Mouse (Mus musculus) lung, postnatal 0 days (tissue): Measurements from ENCODE around the gene Tmc7. TPM values are rescaled to one million over a fixed set of nuclear protein-coding genes. Genes with fewer than 3 reads are reported as not detected.

Experiments
- ATAC-seq: fragments of 200-750 bp; cut with Nextera tagmentation; 2 replicates; pipeline ENCODE4 v1.8.0; 2017; ENCODE audit warnings: moderate library complexity
- DNase-seq: peaks from one replicate; pipeline ENCODE4 v3.0.0-alpha.2; 2016; ENCODE audit warnings: low spot score
- H3K27ac ChIP-seq: fragments of 300-500 bp; sonication (generic); 2 replicates; pipeline ENCODE4 v1.5.1; 2014; ENCODE audit warnings: antibody characterized with exemption, mild to moderate bottlenecking, low read length, mixed read lengths
- H3K27me3 ChIP-seq: fragments of 300-500 bp; sonication (generic); replicated peaks from 2 replicates; pipeline ENCODE4 v1.6.1; 2014; ENCODE audit warnings: low read length, mixed read lengths; ENCODE audit not compliant: insufficient read depth
- H3K36me3 ChIP-seq: fragments of 300-500 bp; sonication (generic); 2 replicates; pipeline ENCODE4 v1.6.1; 2014; ENCODE audit warnings: low read length, mixed read lengths; ENCODE audit not compliant: insufficient read depth
- H3K4me1 ChIP-seq: fragments of 300-500 bp; sonication (generic); 2 replicates; pipeline ENCODE4 v1.6.1; 2014; ENCODE audit warnings: antibody characterized with exemption, low read depth, low read length, mixed read lengths; ENCODE audit not compliant: insufficient read depth
- H3K4me2 ChIP-seq: fragments of 300-500 bp; sonication (generic); replicated peaks from 2 replicates; pipeline ENCODE4 v1.6.1; 2014; ENCODE audit warnings: low read depth, mild to moderate bottlenecking, low read length, moderate library complexity, mixed read lengths
- H3K4me3 ChIP-seq: fragments of 300-500 bp; sonication (generic); 2 replicates; pipeline ENCODE4 v1.5.1; 2014; ENCODE audit warnings: low read depth, low read length
- H3K9ac ChIP-seq: fragments of 300-500 bp; sonication (generic); replicated peaks from 2 replicates; pipeline ENCODE4 v1.6.1; 2014; ENCODE audit warnings: low read depth, mild to moderate bottlenecking
- H3K9me3 ChIP-seq: fragments of 300-500 bp; sonication (generic); 2 replicates; pipeline ENCODE4 v1.6.1; 2016; ENCODE audit warnings: low read length, mixed read lengths
- CTCF ChIP-seq: IDR thresholded peaks from 2 replicates; pipeline ENCODE4 v1.5.1; 2016; ENCODE audit warnings: antibody characterized with exemption, mild to moderate bottlenecking
- EP300 ChIP-seq: IDR thresholded peaks from 2 replicates; pipeline ENCODE4 v1.6.1; 2016; ENCODE audit warnings: antibody characterized with exemption, mild to moderate bottlenecking, control low read depth
- WGBS: fragments of 180-500 bp; shearing (Covaris S2); extraction: QIAGEN DNeasy Blood & Tissue Kit; methylation state at CpG from one replicate; pipeline ENCODE4 v1.1.7; 2014; 5-methylcytosine and 5-hydroxymethylcytosine counted together
- polyA plus RNA-seq: library from polyadenylated mRNA; unstranded; fragments of >200 nt; fragmentation: Nextera tagmentation; extraction: Ambion mirVana; gene quantifications from 2 replicates; pipeline ENCODE4 v1.2.1, GENCODE M21; 2015

Tmc7 gene
- polyA plus RNA-seq, 1 experiment from 2014 or later, result 2.4 TPM

DNA sequence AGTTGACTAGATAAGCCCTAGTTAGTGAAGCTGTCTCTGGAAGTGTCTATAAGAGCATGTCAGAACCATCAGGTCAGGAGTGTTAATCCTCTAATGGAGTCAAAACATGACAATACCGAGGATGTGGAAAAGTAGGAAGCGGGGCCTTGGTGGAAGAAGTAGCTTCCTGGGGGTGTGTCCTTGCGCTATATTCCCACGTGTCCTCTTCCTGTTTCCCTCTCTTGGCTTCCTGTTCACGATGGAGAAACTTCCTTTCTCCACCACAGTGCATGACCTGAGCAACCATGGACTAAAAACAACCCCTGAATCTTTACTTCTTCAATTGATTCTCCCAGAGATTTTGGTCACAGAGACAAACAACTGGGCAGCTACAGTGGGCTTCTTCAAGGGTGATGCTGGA is 62.5 kb downstream of the Tmc7 start:
- ATAC-seq, result no peak
- Histone ChIP-seq H3K27ac (no peak overlapping the region), H3K9me3 (no peaks in the 10 kb centered on the region), H3K9ac (no peak overlapping the region), H3K4me3 (no peak overlapping the region), H3K27me3 (no peaks in the 10 kb centered on the region), H3K4me1 (no peaks in the 10 kb centered on the region), H3K36me3 (0 out of 2 replicates have a peak, but pooled peaks cover 10% of the 10 kb centered on the region), H3K4me2 (no peak overlapping the region)
- no peak for TF ChIP-seq EP300
- WGBS, result 64% methylated on average over 5 of the region's 5 CpGs
- peak; percentile 31 for DNase-seq

DNA sequence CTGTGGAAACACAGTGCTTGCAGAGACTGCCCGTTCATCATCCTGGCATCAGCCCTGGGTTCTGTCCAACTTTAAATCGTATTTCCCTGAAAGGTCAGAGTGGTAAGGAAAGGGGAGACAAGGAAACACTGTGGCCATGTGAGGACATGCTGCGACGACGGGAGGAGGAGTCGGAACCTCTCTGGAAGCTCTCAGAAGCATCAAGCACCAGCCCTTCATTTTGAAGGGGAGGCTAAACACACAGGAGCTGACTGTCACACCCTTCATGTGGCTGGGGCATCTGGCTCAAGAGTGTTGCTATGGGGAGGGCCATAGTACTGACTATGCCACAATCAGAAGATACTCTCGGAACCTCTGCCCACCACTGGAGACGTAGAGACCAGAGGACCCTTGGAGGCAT is 64.9 kb downstream of the Tmc7 start:
- 42% methylated on average over 8 of the region's 8 CpGs for WGBS
- peak; percentile 44 for DNase-seq
- H3K9ac ChIP-seq, result no peak overlapping the region
- TF ChIP-seq CTCF (no peak), EP300 (no peak)
- H3K27me3 ChIP-seq, result no peaks in the 10 kb centered on the region
- no peak overlapping the region for H3K4me2 ChIP-seq
- H3K4me3 ChIP-seq, result no peak overlapping the region
- no peaks in the 10 kb centered on the region for H3K36me3 ChIP-seq
- no peaks in the 10 kb centered on the region for H3K9me3 ChIP-seq
- no peaks in the 10 kb centered on the region for H3K4me1 ChIP-seq
- peak; percentile 42 for ATAC-seq
- H3K27ac ChIP-seq, result no peak overlapping the region

DNA sequence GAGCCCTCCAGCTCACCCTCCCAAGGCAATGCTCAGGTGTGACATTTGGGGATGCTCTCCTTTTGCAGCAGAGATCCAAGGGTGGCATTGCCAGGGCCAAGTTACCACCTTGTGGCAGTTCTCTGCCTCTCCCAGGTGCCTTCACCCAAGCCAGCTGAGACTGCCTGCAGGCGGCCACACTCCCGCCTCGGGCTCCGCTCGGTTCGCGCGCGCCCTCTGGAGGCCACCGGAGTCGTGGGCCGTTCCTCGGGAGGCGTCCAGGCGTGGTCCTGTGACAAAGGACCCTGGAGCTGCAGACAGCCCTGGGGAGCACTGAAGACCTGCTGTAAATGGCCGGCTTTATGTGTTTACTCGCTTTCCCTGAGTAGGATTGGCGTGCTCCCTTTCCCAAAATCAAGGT is 65.8 kb downstream of the Tmc7 start:
- ATAC-seq (peak; percentile 85), DNase-seq (peak; percentile 82)
- no peak overlapping the region for H3K4me2 ChIP-seq
- H3K27me3 ChIP-seq, result no peaks in the 10 kb centered on the region
- H3K9ac ChIP-seq, result no peak overlapping the region
- 1% methylated on average over 18 of the region's 18 CpGs for WGBS
- no peak overlapping the region for H3K4me3 ChIP-seq
- H3K9me3 ChIP-seq, result no peaks in the 10 kb centered on the region
- TF ChIP-seq CTCF (peak; percentile 99), EP300 (no peak)
- no peak overlapping the region for H3K27ac ChIP-seq
- no peaks in the 10 kb centered on the region for H3K36me3 ChIP-seq
- H3K4me1 ChIP-seq, result no peaks in the 10 kb centered on the region

DNA sequence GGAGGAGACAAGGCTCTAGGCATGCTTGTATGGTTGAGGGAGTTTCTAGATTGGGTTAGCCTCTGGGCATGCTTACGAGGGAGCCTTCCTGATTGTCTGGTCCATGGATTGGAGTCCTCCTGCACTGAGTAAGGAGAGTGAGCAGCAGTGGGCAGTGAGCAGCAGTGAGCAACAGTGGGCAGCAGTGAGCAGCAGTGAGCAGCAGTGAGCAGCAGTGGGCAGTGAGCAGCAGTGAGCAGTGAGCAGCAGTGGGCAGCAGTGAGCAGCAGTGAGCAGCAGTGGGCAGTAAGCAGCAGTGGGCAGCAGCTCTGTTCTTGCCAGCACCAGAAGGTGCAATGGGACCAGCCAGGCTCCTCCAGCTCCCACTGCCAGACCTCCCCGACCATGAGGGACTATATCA is 66.7 kb downstream of the Tmc7 start:
- H3K27ac ChIP-seq, result no peak overlapping the region
- WGBS, result 55% methylated on average over 2 of the region's 2 CpGs
- no peak overlapping the region for H3K4me3 ChIP-seq
- peak; percentile 58 for DNase-seq
- no peaks in the 10 kb centered on the region for H3K36me3 ChIP-seq
- H3K9me3 ChIP-seq, result no peaks in the 10 kb centered on the region
- H3K4me2 ChIP-seq, result no peak overlapping the region
- H3K9ac ChIP-seq, result no peak overlapping the region
- ATAC-seq, result peak; percentile 58
- no peaks in the 10 kb centered on the region for H3K4me1 ChIP-seq
- TF ChIP-seq CTCF, result peak; percentile 97
- TF ChIP-seq EP300, result no peak
- H3K27me3 ChIP-seq, result no peaks in the 10 kb centered on the region

DNA sequence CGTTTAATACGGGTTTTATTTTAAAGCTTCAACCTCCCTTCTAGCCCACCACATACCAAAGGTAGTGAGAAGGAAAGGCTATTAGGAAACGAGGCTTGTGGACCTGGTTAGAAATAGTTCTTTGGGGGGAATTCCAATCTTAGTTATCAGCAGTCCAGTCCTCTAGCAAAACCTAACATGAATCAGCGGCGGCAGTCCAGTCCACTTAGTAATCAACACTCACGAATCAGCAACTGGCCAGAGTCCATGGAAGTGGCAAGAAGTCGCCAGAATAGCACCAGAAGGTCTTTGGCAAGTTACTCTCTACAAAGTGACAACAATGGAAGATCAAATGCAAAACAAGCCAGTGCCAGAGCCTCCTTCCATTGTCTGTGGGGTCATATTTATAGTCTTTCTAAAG is 76.0 kb downstream of the Tmc7 start:
- Histone ChIP-seq H3K4me3 (no peak overlapping the region), H3K36me3 (no peaks in the 10 kb centered on the region), H3K4me2 (no peak overlapping the region), H3K9me3 (no peaks in the 10 kb centered on the region), H3K4me1 (no peaks in the 10 kb centered on the region), H3K27me3 (no peaks in the 10 kb centered on the region), H3K27ac (no peak overlapping the region), H3K9ac (no peak overlapping the region)
- DNase-seq, result no peak
- no peak for ATAC-seq
- no peak for TF ChIP-seq CTCF
- no peak for TF ChIP-seq EP300
- 63% methylated on average over 7 of the region's 7 CpGs for WGBS

DNA sequence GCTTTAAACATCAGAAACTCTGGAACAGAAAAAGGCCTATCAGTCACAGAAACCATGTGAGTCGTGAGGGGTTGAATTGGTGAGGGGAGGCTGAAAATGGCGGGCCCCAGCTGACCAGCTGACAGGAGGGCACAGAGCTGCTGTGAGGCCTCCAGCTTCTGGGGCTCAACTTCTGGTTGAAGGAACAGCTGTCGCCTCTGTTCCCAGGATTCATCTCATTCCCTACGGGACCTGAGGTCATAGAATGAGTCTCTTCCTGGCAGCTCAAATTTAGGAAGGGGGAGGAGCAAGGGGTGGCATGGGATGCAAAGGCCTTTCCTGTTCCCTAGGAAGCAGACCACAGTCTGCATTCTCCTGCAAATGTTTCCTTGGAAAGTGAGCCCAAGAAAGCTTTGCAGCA is 80.7 kb downstream of the Tmc7 start:
- no peak overlapping the region for H3K4me2 ChIP-seq
- H3K9me3 ChIP-seq, result no peaks in the 10 kb centered on the region
- H3K36me3 ChIP-seq, result no peaks in the 10 kb centered on the region
- H3K9ac ChIP-seq, result no peak overlapping the region
- H3K27ac ChIP-seq, result no peak overlapping the region
- DNase-seq (no peak), ATAC-seq (no peak)
- 51% methylated on average over 4 of the region's 4 CpGs for WGBS
- no peaks in the 10 kb centered on the region for H3K27me3 ChIP-seq
- TF ChIP-seq CTCF, result no peak
- no peak for TF ChIP-seq EP300
- no peak overlapping the region for H3K4me3 ChIP-seq
- no peaks in the 10 kb centered on the region for H3K4me1 ChIP-seq

DNA sequence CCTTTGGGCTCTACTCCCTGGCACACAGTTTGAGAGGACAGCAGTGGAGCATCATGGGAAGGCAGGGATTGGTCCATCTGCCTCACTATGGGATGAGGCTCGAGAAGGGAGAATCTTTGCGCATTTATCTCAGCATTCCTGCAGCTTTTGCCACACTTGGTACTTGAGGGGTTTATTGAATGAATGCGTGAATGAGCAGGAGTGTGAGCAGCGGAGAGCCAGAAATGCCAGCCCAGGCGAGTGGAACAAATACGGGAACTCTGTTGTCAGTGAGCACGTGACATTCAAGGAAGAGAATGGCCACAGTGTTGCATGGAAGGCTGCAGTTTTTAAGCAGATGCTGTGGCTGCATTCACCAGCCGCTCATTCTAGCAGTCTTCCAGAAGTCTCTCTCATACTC is 82.2 kb downstream of the Tmc7 start:
- ATAC-seq, result no peak
- 74% methylated on average over 8 of the region's 8 CpGs for WGBS
- Histone ChIP-seq H3K4me3 (no peak overlapping the region), H3K4me1 (no peaks in the 10 kb centered on the region), H3K27ac (no peak overlapping the region), H3K4me2 (no peak overlapping the region), H3K9me3 (no peaks in the 10 kb centered on the region), H3K36me3 (no peaks in the 10 kb centered on the region), H3K27me3 (no peaks in the 10 kb centered on the region), H3K9ac (no peak overlapping the region)
- no peak for DNase-seq
- TF ChIP-seq CTCF, result no peak
- no peak for TF ChIP-seq EP300
